Mouse (Mus musculus) monocyte, adult 2 months (primary cell): ENCODE measurements around the gene Lgmn.

ENCODE experiments used
- DNase-seq, 2 experiments: peaks; one replicate each; pipeline ENCODE4 v3.0.0; 2022; ENCODE audit warnings: low spot score in 2 of 2, low read depth in 1 of 2

Lgmn gene

DNA sequence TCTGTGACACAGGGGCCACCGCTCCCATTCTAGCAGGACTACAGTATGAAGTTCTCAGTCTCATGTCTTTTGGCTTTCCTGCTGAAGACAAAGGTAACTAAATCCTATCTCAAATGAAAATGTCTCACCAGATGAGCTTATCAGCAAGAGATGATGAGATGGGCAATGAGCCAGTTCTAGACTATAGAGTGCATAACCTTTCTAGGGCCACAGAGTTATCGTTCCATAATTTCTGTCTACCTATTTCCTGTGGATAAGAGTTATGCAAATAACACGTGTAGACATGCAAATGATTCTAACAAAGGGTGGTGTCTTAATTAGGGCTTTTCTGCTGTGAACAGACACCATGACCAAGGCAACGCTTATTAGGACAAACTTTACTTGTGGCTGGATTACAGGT, 5.5 kb downstream of the Lgmn start:
- no peak for DNase-seq

DNA sequence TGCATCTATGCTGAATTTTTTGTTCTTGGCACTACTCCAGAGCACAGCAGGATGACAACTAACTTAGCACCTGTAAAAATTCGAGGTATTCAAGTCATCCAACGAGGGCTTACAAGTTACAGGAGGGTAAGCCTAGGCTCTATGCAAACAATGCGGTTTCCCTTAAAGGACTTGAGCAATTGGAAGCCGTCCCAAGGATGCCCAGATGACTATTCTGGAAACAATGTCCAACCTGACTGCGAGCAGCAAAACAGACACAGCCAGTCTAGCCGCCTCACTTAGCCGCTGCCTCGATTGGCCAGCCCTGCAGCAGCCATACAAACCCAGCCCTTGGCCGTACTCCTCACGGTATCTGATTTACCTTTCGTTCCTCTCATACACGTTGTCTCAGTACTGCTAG, 7.4 kb downstream of the Lgmn start:
- no peak for DNase-seq

DNA sequence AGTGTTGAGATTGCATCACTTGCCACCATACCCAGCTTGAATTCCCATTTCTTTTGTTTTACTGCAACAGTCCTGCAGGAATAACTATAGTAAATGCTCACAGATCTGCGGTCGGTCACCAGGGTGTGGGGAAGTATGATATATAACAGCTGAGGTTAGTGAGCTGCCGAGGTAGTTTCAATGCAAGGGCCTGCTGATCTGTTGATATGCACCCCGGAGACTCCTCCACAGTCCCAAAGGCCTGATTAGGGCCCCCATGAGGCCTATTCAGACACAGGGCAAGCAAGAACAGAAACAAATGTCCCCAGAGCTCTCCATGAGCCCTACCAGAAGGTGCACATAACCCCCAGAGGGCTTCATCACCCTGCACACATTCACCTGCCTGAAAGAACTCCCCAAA, 9.4 kb downstream of the Lgmn start:
- no peak for DNase-seq

DNA sequence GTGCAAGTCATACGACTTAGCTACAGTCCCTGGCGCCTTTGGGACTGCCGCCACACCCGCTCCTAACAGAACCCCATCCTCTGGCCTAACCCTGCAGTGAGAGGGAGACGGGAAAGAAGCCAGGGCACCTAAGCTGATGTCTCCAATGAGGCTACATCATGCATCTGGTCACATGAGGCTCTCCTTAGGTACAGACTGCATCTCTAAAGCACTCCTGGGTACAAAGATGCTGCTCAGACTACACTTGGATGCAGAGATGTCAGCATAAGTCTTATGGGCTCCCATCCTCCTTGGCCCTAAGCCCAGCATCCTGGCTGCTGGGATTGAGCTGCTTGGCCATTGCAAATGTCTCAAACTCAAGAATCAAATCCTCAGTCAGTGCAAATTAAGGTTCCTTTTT, 10.0 kb downstream of the Lgmn start:
- no peak for DNase-seq

DNA sequence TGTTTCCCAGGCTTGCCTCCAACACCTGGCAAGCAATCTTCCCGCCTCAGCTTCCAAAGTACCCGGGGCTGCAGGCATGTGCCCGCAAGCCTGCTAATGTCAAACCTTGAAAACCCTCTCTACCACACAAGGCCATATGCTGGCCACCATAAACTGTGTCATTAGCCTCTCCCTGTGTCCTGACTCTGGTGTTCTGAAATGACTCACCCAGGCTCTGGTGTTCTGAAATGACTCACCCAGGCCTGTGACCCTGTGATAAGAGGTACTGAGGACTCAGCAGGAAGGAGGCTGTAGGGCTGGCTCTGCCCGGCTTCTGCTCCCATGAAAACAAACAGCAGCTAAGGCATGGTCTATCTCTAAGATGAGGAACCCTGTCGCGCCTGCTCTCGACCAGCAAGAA, 13.3 kb downstream of the Lgmn start:
- no peak for DNase-seq

DNA sequence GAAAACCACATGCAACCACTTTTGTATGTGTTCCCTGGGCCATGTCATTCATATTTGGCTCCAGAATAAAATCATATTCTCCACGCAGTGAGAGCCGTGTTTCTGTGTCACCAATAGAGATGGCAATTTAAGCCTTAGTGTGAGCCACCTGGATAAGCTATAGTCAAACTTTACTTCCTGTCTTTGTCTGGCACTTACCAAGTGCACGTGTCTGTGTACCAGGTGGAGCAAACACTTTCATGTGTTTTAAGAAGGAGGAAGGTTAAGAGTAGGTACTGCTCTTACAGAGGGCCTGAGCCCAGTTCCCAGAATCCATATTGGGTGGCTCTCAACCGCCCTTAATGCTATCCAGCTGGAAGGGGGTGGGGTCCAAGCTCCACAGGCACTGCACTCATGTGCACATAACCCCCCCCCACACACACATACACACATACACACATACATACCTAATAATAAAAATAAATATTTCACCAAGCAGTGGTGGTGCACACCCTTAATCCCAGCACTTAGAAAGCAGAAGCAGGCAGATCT, 14.5 kb downstream of the Lgmn start:
- DNase-seq, result no peak

DNA sequence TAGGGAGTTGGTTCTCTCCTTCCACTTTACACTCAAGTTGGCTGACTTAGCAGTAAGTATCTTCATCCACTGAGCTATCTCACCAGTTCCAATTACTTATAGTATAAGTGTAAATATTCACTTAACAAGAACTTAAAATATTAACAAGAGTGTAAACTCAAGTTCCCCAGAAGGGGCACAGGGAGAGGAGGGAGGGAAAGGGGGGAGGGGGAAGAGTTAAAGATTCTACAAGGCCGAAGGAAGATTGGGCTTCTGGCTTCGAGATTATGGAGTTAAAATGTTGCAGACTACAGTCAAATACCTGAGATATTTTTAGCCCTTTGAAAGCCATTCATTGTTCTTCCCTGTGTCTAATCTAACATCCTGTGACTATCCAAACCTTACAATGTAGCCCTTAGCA, 15.2 kb downstream of the Lgmn start:
- no peak for DNase-seq

DNA sequence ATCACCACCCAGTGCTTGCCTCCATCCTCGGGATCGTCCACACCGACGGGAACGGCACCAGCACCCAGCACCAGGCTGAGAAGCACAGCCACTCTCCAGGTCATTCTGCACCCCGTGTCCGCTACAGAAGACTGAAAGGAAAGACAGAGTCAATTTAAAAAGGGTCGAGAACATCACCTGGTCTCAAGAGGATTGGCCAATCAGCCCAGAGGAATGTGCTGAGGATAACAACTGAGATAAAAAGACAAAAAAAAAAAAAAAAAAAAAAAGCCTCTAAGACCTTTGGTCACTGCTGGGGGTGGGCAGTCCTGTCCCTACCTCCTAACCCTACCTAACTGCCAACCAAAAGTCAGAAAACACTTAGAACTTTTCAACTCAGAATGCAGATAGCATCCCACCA, 16.0 kb downstream of the Lgmn start:
- DNase-seq, result no peak

DNA sequence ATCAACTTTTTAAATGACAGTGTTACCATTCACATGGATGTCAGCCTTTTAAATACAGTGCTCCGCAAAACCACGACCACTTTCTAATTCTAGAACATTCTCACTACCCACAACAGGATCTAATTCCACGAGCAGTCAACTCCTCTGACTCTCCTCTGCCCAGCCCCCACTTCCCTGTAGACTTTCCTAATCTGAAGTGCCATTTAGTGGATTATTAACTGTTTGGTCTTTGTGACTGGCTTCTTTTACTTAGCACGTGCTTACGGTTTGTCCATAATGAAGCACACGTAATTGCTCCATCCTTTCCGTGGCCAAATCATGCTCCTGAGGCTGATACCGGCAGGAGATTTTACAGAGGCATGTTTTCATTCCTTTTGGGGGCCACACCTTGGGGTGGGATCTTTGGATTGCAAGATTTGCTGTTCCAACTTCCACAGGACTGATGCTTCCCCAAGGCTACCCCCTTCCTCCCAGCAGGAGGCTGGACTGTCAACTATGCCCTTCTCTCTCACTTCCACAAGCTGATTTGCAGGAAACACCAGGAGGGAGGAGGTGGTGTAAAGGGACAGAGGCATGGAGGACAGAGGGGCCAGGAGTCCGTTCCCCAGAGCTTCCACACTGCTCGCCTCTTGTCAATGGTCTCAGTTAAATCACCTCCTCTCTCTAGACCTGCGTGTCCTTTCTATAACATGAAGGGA, 16.8 kb downstream of the Lgmn start:
- no peak for DNase-seq

DNA sequence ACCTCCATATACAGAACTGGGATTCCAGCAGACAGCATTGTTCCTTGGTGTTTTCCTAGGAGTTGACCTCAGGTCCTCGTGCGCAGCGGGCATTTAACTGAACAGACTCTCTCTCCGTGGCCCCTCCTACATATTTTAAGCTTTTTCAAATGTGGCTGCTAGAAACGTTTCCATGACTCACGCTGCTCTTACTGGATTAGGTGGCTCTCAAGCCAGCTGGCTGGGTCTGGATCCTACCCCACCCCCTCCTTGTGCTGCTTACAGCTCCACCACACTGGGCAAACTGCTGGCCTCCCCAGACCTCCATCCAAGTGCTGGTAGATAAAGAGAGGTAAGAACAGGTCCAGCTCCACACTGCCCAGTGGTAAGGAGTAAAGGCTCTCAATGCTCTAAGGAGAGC, 17.5 kb downstream of the Lgmn start:
- DNase-seq, result no peak

DNA sequence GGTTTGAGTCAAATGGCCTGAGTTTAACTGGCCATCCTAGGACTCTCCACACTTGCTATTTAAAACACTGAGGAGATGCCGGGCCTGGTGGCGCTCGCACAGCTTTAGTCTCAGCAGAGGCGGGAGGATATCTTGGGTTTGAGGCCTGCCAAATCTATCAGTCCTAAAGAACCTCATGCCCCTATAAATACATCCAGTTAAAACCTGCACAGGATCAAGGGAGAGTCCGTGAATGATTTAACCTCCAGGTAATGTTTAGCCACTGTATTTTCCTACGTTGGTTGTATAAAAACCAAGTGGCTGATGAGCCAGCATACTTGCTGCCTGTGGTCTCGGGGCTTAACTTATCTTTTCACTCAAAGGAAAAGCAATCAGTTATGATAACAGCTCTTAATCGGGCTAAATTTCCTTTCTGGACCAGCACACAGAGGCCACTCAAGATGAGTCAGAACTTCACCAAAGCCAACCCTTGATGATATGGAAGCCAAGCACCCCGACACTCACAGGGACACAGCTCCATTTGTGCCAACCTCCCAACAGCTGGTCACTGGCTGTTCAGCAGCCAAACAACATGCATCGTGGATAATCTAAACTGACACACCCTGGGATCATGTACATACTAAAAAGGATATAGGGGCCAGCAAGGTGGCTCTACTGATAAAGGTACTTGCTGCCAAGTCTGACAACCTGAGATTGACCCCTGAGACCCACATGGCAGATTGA, 19.3 kb downstream of the Lgmn start:
- no peak for DNase-seq

DNA sequence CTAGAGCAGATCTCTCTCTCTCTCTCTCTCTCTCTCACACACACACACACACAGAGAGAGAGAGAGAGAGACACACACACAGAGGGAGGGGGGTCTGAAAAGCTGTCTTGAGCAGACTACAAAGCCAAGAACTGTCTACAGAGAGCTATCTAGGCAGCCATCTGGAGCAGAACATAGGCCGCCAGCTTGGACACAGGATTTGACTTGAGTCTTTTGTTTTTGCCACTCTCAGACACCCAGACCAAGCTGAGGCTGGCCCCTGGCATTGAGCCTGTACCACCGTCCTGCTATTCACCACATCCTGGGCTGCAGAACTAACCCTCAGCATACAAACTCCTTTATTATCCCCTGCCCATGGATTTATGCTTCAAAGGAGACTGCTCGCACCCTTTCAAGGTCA, 20.1 kb downstream of the Lgmn start:
- DNase-seq, result no peak

DNA sequence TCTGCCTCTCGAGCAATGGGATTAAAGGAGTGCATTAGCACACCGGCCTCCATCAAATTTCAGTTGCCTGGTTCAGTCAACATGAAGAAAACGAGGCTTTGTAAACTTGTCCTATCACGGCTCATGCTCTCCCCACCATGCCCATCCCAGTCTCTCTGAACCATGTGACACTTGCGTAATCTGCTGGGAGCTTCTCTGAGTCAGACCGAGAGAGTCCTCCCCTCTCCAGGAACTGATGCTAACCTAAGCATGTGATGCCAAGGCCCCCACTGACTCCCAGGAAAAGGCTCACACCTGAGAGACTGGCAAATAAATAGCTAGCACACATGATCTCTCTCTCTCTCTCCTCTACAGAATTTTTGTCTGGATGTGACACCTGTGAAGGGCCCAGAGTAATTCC, 21.9 kb downstream of the Lgmn start:
- no peak for DNase-seq

DNA sequence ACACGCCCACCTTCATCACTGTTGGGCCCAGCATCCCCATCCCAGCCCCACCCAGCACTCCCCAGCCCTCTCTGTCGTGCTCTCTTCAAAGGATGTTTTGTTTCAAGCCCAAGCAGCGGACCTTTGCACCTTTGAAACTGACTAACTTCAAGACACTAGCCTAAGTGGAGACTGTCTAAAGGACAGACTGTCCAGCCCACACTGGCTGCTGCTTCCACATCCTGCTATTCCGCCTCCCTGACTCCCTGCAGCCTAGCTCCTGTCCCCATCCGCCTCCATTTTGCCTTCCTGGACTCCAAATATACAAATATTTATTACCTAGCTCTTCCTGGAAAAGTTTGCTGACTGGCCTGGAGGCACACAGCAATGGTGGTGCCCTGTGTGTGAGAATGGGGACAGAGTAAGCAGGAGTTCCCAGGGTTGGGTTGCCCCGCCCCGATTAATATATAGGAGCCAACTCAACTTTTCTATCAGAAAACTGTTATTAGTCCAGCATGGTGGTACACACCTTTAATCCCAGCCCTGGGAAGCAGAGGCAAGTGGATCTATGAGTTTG, 22.6 kb downstream of the Lgmn start:
- DNase-seq, result no peak

DNA sequence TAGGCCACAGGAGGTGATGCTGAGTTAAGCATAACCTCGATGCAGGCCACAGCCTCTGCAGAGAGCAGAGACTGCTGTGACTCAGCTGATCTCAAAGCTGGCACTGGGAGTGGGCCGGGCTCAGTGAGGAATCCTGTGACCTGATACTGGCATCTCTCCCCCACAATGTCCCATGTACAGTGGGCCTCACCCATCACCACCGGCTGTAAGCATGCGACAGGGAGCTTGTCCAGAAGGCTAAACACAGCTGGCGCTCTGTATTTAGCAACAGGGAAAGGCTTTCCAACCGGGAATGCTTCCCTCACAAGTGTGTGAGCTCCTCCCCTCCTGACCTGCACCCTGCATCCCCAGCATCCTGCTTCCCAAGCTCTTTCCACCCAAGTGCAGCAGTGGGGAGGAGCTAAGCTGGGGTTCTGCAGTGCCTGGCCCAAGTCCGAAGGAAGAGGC, 23.2 kb downstream of the Lgmn start:
- no peak for DNase-seq

DNA sequence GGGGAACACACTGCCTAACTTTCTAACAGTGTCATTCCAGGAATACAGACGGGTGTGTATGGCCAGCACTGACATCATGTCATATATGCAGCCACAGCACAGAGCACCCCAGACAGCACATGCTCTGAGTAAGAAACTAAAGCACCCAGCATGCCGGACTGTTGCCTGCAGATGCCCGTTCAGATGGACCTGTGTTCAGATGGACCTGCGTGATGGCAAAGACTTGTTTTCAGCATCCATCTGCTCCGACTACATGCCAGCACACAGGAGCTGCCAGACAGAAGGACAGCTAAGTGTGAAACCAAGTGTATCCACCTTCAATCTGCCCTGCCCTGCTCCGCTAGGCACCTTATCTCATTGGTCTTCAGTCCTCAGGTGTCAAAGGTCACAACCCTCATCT, 24.9 kb downstream of the Lgmn start:
- DNase-seq, result no peak

DNA sequence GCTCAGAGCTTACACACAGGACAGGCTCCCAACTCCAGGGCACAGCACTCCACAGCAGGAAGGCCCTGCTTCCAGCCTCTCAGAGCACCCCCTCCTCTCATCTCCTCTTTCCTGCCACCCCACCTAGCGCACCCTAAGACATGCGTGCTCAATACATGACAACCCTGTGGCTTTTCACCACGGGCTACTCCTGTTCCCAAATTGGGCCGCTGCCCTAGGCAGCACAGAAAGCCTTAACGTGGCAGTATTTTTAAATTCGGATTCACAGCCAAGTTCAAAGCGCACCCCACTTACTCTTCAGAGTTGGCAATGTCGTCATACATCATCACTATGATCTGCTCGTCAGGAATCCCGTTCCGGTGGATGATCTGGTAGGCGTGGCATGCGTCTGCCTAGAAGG, 26.4 kb downstream of the Lgmn start:
- DNase-seq, result no peak

DNA sequence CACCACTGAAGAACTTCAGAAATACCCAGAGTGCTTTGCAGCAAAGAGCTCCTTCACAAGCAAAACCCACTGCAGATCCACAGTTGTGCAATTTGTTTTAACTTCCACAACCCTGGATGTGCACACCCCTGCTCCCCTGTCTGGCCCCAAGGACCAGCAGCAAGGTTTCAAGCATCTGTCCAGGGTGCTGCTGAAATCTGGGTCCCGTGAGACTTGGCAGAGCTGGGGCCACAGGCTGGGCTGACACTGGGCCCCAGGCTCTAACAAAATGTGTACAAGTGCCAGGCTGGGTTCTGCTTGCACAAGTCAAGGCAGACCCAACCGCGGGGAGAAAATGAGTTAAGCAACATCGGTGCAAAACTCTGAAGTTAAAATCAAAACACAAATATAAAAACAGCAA, 41.0 kb downstream of the Lgmn start:
- no peak for DNase-seq

DNA sequence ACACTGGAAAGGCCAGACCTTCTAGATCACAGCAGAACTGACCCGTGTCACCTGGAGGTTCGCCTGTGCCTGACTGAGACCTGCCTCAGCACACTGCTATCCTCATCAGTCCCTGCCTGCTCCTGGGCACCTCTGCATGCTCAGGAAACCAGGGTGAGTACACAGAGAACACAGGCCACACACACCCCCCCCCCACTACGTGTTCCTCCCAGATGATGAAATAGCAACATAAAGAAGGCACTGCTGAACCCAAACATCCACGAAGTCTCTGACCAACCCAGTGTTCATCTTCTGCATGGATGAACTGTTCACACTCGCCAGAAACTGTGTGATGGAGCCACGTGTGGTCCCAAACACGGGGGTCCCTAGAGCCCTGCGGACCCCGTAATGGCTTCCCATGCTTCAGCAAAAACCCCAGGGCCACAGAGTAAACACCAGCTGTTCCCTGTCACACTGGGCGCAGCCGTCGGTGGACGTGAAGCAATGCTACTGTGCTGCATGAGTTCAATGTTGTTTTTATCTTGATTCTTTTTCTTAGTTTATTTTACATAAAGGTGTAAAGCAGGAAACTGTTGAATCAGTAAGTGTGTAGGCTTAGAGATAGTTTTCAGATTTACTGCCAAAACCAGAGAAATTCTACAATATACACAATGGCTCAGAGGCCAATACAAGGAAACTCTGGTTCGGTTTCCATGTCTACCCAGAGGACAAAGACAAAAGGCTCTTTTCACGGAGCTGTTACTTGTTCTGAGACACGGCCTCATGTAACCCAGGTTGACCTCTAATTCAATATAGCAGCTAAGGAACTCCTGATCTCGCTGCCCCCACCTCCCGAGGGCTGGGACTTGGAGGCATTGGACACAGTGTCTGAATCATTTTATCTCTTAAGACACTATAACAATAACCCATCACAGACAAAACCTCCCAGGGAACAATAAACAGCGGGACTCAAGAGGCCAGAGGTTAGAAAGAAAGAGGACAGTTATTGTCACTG, 43.3 kb downstream of the Lgmn start:
- no peak for DNase-seq

DNA sequence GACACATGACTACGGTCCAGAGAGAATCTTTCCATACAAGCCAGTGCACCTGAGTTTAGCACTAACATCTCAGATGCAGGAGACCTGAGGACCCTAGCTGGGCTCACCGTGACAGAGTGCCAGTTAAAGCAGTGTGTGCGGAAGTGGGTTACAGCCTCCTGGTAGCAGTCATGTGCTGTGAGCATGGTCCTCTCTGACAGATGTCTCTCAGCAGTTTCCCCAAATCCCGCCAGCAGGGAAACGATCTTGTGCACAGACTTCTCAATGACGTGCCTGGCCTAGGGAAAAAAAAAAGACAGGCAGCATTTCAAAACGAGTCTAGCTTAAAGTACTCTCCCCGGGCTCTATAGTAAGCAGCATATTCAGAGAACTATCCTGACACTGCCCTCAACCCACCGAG, 44.1 kb downstream of the Lgmn start:
- no peak for DNase-seq

DNA sequence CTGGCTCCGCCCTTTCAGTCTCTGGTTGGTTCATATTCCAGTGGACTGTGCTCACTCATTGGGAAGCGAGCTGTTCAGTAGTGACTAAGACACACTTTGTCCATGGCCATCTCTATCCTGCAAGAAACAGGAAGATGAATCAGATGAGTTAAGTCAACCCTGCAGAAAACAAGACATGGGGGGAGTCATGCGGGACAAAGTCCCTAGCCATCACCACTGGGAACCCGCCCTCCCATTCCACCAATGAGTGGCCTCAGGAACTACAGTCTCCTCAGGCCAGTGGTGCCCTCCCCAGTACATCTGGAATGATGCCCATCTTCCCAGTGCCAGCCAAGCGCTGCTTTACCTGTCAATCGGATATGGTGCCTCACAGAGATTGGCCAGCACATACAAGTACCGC, 45.1 kb downstream of the Lgmn start:
- DNase-seq, result no peak
